Mouse (Mus musculus) kidney, adult 2 months (tissue): ENCODE data around the gene Rem1. TPM values are rescaled to one million over a fixed set of nuclear protein-coding genes. Genes with fewer than 3 reads are reported as not detected.

Experiments used
- DNase-seq: peaks from one replicate; pipeline ENCODE4 v3.0.0; 2021
- H3K27ac ChIP-seq: fragments of 200-500 bp; 2 replicates; pipeline ENCODE4 v1.5.1; 2012; ENCODE audit warnings: low read depth, low read length, control low read depth, inconsistent platforms; ENCODE audit not compliant: insufficient read depth
- H3K27me3 ChIP-seq: fragments of 200-500 bp; replicated peaks from 2 replicates; pipeline ENCODE4 v1.6.1; 2012; ENCODE audit warnings: mild to moderate bottlenecking, moderate library complexity, low read length, inconsistent platforms; ENCODE audit not compliant: control insufficient read depth, insufficient read depth
- H3K36me3 ChIP-seq: fragments of 200-500 bp; 2 replicates; pipeline ENCODE4 v1.6.1; 2012; ENCODE audit warnings: mild to moderate bottlenecking, moderate library complexity, low read length, inconsistent platforms; ENCODE audit not compliant: control insufficient read depth, insufficient read depth
- H3K4me1 ChIP-seq: fragments of 200-500 bp; 2 replicates; pipeline ENCODE4 v1.6.1; 2011; ENCODE audit warnings: low read length; ENCODE audit not compliant: control insufficient read depth, insufficient read depth
- H3K4me3 ChIP-seq: fragments of 200-500 bp; 2 replicates; pipeline ENCODE4 v1.5.1; 2011; ENCODE audit warnings: mild to moderate bottlenecking, low read depth, low read length, control low read depth; ENCODE audit not compliant: insufficient read depth
- CTCF ChIP-seq: fragments of 200-500 bp; conservative IDR thresholded peaks from 2 replicates; pipeline ENCODE4 v1.5.1; 2011; ENCODE audit warnings: low read depth, mild to moderate bottlenecking, control low read depth, low read length, moderate library complexity, mixed read lengths; ENCODE audit not compliant: insufficient read depth, insufficient read length
- POLR2A ChIP-seq: fragments of 200-500 bp; IDR thresholded peaks from one replicate; pipeline ENCODE4 v1.6.1; 2011; ENCODE audit warnings: low read depth, low read length, control low read depth
- WGBS: fragments of 180-500 bp; shearing (Covaris S2); methylation state at CpG from one replicate; pipeline ENCODE4 v1.1.7; 2018; 5-methylcytosine and 5-hydroxymethylcytosine counted together
- polyA plus RNA-seq: library from polyadenylated mRNA; depleted of rRNA; stranded (reverse); fragments of >200 nt; gene quantifications from 2 replicates; pipeline ENCODE4 v1.2.3, GENCODE M21; 2012

Gene Rem1
- polyA plus RNA-seq, 1 experiment, result 10.5 TPM

DNA sequence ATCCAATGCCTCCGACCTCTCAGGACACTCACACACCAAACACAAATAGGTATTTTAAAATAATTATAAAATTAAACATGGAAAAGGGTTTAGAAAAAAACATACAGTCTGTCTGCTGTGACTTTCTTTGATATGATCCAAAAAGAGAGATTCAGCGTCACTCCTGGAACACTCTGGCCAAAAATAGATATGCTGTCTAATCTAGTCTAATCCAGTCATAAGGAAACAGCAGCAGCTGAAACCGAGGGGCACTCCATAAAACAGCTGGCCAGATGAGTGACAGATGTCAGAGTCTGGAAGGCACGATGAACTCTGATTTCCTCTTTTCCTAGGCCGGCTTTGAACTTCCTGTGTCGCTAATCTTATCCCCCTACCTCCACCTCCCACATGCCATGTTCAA, 10.3 kb upstream of the Rem1 start:
- H3K36me3 ChIP-seq, result no peaks in the 10 kb centered on the region
- no peak overlapping the region for H3K4me3 ChIP-seq
- H3K4me1 ChIP-seq, result no peaks in the 10 kb centered on the region
- TF ChIP-seq CTCF (no peak), POLR2A (no peak)
- WGBS, result 66% methylated on average over 6 of the region's 6 CpGs
- no peak overlapping the region for H3K27ac ChIP-seq
- H3K27me3 ChIP-seq, result no peaks in the 10 kb centered on the region
- no peak for DNase-seq

DNA sequence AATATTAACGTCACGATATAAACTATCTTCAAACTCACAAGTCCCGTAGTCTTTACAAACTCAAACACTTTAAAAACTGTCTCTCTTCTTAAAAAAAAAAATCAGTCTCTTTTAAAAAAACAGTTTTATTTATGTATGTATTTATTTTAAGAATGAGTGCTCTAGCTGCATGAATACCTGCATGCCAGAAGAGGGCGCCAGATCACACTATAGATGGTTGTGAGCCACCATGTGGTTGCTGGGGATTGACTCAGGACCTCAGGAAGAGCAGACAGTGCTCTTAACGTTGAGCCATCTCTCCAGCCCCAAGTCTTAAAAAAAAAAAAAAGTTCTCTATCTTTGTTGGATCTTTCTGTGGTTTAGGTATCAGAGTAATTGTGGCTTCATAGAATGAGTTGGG, 9.4 kb upstream of the Rem1 start:
- DNase-seq, result no peak
- TF ChIP-seq POLR2A, result no peak
- peak; percentile 49 for TF ChIP-seq CTCF
- 77% methylated on average over 5 of the region's 5 CpGs for WGBS
- Histone ChIP-seq H3K4me1 (no peaks in the 10 kb centered on the region), H3K36me3 (no peaks in the 10 kb centered on the region), H3K27ac (no peak overlapping the region), H3K27me3 (no peaks in the 10 kb centered on the region), H3K4me3 (no peak overlapping the region)

DNA sequence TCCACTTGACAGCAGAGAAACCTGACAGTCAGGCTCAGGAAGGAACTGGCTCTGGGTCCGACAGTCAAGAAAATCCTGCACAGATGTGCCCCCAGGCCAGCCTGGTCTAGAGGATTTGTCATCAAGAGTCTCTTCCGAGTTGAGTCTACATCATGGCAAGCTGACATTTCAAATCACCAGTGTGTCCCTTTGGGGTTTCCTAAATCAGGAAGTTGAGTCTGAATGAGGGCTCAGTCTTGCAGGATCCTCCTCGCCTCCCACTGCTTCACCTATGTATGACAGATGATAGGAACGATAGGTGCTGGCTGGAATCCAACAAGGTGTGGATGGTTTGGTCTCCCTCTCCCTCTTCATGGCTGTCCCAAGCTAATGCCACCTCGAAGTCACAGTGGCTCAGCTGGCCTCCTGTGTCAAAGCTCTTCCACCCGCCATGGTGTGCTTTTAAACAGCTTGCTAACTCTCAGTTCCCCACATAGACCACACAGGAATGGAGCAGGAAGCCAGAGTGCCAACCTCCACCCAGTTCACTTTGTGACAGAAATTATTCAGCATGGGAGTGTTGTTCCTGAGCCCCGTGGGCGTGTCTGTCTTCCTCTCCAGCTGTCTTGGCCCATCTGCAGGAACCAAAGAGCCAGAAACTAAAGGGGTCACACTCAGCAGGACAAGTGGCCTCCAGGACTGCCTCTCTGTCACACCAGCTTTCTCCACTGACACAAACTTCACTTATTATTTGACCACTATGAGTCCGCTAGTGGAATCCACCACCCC, 6.2 kb upstream of the Rem1 start:
- WGBS, result 55% methylated on average over 9 of the region's 9 CpGs
- H3K4me1 ChIP-seq, result no peaks in the 10 kb centered on the region
- no peak overlapping the region for H3K4me3 ChIP-seq
- no peaks in the 10 kb centered on the region for H3K36me3 ChIP-seq
- TF ChIP-seq CTCF (no peak), POLR2A (no peak)
- H3K27ac ChIP-seq, result no peak overlapping the region
- no peaks in the 10 kb centered on the region for H3K27me3 ChIP-seq
- DNase-seq, result peak; percentile 36

DNA sequence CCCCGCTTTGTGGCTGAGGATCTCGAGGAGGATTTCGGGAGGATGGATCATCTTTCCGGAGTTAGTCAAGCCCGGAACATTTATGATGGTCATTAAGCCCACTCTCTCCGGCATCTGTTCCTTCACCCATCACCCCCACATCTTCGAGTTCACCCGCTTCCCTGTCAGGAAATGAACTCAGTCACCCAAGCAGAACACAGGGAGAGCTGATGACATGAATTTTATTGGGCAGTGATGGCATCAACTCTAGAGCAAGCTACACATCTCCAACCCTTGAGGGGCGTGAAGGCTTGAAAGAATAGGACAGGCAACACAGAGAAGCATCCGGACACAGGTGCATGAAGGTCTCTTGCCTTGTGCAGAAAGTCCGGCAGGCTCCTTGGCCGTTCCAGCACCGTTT, 4.6 kb upstream of the Rem1 start:
- TF ChIP-seq POLR2A, result no peak
- no peak for TF ChIP-seq CTCF
- DNase-seq, result no peak
- Histone ChIP-seq H3K27ac (no peak overlapping the region), H3K27me3 (no peaks in the 10 kb centered on the region), H3K4me1 (no peaks in the 10 kb centered on the region), H3K4me3 (no peak overlapping the region), H3K36me3 (no peaks in the 10 kb centered on the region)
- 28% methylated on average over 13 of the region's 13 CpGs for WGBS

DNA sequence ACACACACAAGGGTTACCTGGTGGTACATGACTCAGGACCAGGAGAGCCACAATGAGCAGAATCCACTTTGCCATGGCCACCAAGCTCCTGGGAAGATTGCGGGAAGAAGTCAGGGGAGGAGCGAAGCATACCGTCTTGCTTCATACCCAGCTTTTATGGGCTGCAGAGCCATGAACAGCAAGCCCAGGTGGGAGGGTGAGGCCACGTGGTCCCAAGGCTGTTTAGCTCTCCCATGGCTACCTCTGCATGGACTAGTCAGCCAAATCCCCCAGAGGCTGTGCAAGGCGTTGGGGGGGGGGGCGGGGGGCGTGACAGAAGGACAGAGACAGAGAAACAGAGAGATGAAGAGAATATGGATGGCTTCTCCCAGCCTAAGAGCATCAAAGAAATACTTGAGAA, 3.8 kb upstream of the Rem1 start, which contains the start of gene Defb25:
Gene Defb25 (minus strand): TSS at position 101 of the 400 bp plus-strand sequence.
- H3K4me1 ChIP-seq, result no peaks in the 10 kb centered on the region
- TF ChIP-seq CTCF (no peak), POLR2A (no peak)
- no peaks in the 10 kb centered on the region for H3K27me3 ChIP-seq
- 66% methylated on average over 7 of the region's 7 CpGs for WGBS
- H3K36me3 ChIP-seq, result no peaks in the 10 kb centered on the region
- no peak for DNase-seq
- no peak within 1 kb of the TSS for H3K27ac ChIP-seq
- no peak within 1 kb of the TSS for H3K4me3 ChIP-seq

DNA sequence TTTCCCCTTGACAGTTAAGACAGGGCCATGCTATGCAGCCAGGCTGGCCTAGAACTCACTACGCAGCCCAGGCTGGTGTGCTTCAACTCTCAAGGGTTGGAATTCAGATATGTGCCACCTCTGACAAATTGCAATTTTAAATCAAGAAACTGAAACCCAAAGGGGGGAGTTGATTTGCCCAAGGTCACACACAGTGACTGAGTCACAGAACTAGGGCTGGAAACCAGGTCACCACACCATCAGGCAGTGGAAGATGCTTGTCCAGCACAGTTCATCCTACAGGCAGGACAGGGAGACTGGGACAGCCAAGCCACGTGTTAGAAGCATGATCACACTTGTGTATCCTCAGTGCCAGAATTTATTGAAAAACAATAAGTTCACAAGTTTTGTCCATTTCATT, 2.2 kb upstream of the Rem1 start:
- Histone ChIP-seq H3K27me3 (no peaks in the 10 kb centered on the region), H3K36me3 (no peaks in the 10 kb centered on the region), H3K27ac (no peak overlapping the region), H3K4me3 (no peak overlapping the region), H3K4me1 (no peaks in the 10 kb centered on the region)
- no peak for DNase-seq
- TF ChIP-seq CTCF (no peak), POLR2A (no peak)
- WGBS, result 86% methylated on average over 2 of the region's 2 CpGs

DNA sequence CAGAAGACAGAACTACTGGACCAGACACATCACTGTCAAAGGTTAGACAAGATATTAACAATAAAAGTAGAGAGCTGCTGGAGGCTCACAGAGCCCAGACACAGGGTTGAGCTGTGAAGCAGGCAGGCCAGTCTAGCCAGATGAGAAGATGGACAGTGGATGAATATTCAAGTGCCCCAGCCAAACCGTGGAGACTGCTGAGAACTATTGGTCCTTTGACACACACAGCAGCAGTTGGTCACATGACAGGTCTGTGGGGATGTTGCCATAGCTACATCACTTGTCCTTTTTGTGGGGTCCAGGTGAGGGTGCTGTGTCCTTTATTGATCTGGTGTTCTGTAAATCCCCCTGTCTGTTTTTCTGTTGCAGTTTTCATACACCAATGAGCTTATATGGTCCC, 1.5 kb upstream of the Rem1 start:
- Histone ChIP-seq H3K4me3 (no peak overlapping the region), H3K36me3 (no peaks in the 10 kb centered on the region), H3K4me1 (no peaks in the 10 kb centered on the region), H3K27me3 (no peaks in the 10 kb centered on the region), H3K27ac (no peak overlapping the region)
- TF ChIP-seq CTCF (no peak), POLR2A (no peak)
- WGBS, result 26% methylated on average over 1 of the region's 1 CpGs
- no peak for DNase-seq
